Mouse (Mus musculus): ENCODE measurements around the gene Macrod2.

The Macrod2 gene

GRCm38 (mm10) chr2:141876958-141877357 lies 1481.8 kb downstream of the Macrod2 start:
- no peak for DNase-seq

GRCm38 (mm10) chr2:141878473-141878872 lies 1483.4 kb downstream of the Macrod2 start:
- DNase-seq, result no peak

GRCm38 (mm10) chr2:141879711-141880110 lies 1484.6 kb downstream of the Macrod2 start:
- no peak for DNase-seq

- DNase-seq, result no peak
These were observed 1491.8 kb downstream of the Macrod2 start for GRCm38 (mm10) chr2:141886694-141887474.

- no peak for DNase-seq
These were observed 1494.4 kb downstream of the Macrod2 start for GRCm38 (mm10) chr2:141889497-141889896.

GRCm38 (mm10) chr2:141897951-141898350 lies 1502.8 kb downstream of the Macrod2 start:
- no peak for DNase-seq

GRCm38 (mm10) chr2:141911831-141912447 lies 1516.8 kb downstream of the Macrod2 start:
- DNase-seq, result no peak

GRCm38 (mm10) chr2:141913486-141913885 lies 1518.4 kb downstream of the Macrod2 start:
- DNase-seq, result peak; percentile 5

- DNase-seq, result no peak
These were observed 1518.8 kb downstream of the Macrod2 start for GRCm38 (mm10) chr2:141913894-141914293.

- DNase-seq, result no peak
These were observed 1525.4 kb downstream of the Macrod2 start for GRCm38 (mm10) chr2:141920377-141920992.

GRCm38 (mm10) chr2:141935130-141935529 lies 1540.0 kb downstream of the Macrod2 start:
- DNase-seq, result peak; percentile 5

- DNase-seq, result peak; percentile 2
These were observed 1559.7 kb downstream of the Macrod2 start for GRCm38 (mm10) chr2:141954795-141955194.

- DNase-seq, result peak; percentile 3
These were observed 1560.1 kb downstream of the Macrod2 start for GRCm38 (mm10) chr2:141955197-141955596.

- no peak for DNase-seq
These were observed 1567.8 kb downstream of the Macrod2 start for GRCm38 (mm10) chr2:141962868-141963267.

- DNase-seq, result no peak
These were observed 1588.7 kb downstream of the Macrod2 start for GRCm38 (mm10) chr2:141983664-141984395.

- peak; percentile 52 for DNase-seq
These were observed 1603.8 kb downstream of the Macrod2 start for GRCm38 (mm10) chr2:141998901-141999300.

GRCm38 (mm10) chr2:142024534-142025155 lies 1629.5 kb downstream of the Macrod2 start:
- DNase-seq, result no peak

- no peak for DNase-seq
These were observed 1631.6 kb downstream of the Macrod2 start for GRCm38 (mm10) chr2:142026721-142027120.

- no peak for DNase-seq
These were observed 1635.9 kb downstream of the Macrod2 start for GRCm38 (mm10) chr2:142030756-142031646.

- peak; percentile 18 for DNase-seq
These were observed 1660.5 kb downstream of the Macrod2 start for GRCm38 (mm10) chr2:142055576-142055975.

- peak; percentile 11 for DNase-seq
These were observed 1663.0 kb downstream of the Macrod2 start for GRCm38 (mm10) chr2:142057889-142058750.

All from layer of hippocampus, adult 9-11 months (tissue).